Mouse (Mus musculus): ENCODE measurements at regions not wholly inside any gene's neighbourhood (a gene's known extent, or its start where the extent isn't known, plus 50 kb on each side); places are given as distances from the start of the nearest gene placed in this dataset.

- no peak for DNase-seq (ENCODE audit: low read depth)
Measured at GRCm38 (mm10) chr15:33759496-33759895, 598.2 kb downstream of the 9430069I07Rik start.

- DNase-seq (ENCODE audit: low read depth), result no peak
Measured at GRCm38 (mm10) chr15:33758771-33759170, 598.9 kb downstream of the 9430069I07Rik start.

All from c-Kit-positive CD71-positive TER-119-negative erythroid progenitor cells, embryonic 14.5 days (primary cell).